Mouse (Mus musculus) midbrain, embryonic 15.5 days (tissue): Measurements from ENCODE around the gene Bnc2. TPM values are rescaled to one million over a fixed set of nuclear protein-coding genes. Genes with fewer than 3 reads are reported as not detected.

Experiments
- ATAC-seq: fragments of 200-750 bp; cut with Nextera tagmentation; replicated peaks from 2 replicates; pipeline ENCODE4 v1.8.0; 2017; ENCODE audit warnings: moderate TSS enrichment
- H3K27ac ChIP-seq: fragments of 300-500 bp; sonication (generic); 2 replicates; pipeline ENCODE4 v1.5.1; 2015; ENCODE audit warnings: mild to moderate bottlenecking, inconsistent platforms
- H3K27me3 ChIP-seq: fragments of 300-500 bp; sonication (generic); replicated peaks from 2 replicates; pipeline ENCODE4 v1.6.1; 2015; ENCODE audit warnings: inconsistent platforms
- H3K36me3 ChIP-seq: fragments of 300-500 bp; sonication (generic); replicated peaks from 2 replicates; pipeline ENCODE4 v1.6.1; 2015; ENCODE audit warnings: inconsistent platforms
- H3K4me1 ChIP-seq: fragments of 300-500 bp; sonication (generic); 2 replicates; pipeline ENCODE4 v1.6.1; 2015; ENCODE audit warnings: inconsistent platforms
- H3K4me2 ChIP-seq: fragments of 300-500 bp; sonication (generic); 2 replicates; pipeline ENCODE4 v1.6.1; 2015; ENCODE audit warnings: inconsistent platforms, mild to moderate bottlenecking, moderate library complexity
- H3K4me3 ChIP-seq: fragments of 300-500 bp; sonication (generic); 2 replicates; pipeline ENCODE4 v1.5.1; 2015; ENCODE audit warnings: mild to moderate bottlenecking, inconsistent platforms
- H3K9ac ChIP-seq: fragments of 300-500 bp; sonication (generic); 2 replicates; pipeline ENCODE4 v1.6.1; 2015; ENCODE audit warnings: mild to moderate bottlenecking, inconsistent platforms
- H3K9me3 ChIP-seq: fragments of 300-500 bp; sonication (generic); 2 replicates; pipeline ENCODE4 v1.6.1; 2016; ENCODE audit warnings: inconsistent platforms
- WGBS: fragments of 180-500 bp; shearing (Covaris S2); methylation state at CpG from one replicate; pipeline ENCODE4 v1.1.7; 2015; ENCODE audit warnings: mixed read lengths; 5-methylcytosine and 5-hydroxymethylcytosine counted together
- polyA plus RNA-seq: library from polyadenylated mRNA; unstranded; fragments of >200 nt; fragmentation: Nextera tagmentation; extraction: Ambion mirVana; gene quantifications from 2 replicates; pipeline ENCODE4 v1.2.1, GENCODE M21; 2015

Gene Bnc2
- polyA plus RNA-seq, 1 experiment from 2014 or later: 35.7 TPM

- H3K4me3 ChIP-seq: no peak overlapping the region
- 18% methylated on average over 2 of the region's 2 CpGs for WGBS
- ATAC-seq: no peak
- H3K9ac ChIP-seq: no peak overlapping the region
- no peaks in the 10 kb centered on the region for H3K27me3 ChIP-seq
- no peaks in the 10 kb centered on the region for H3K36me3 ChIP-seq
- peaks cover 23% of the 10 kb centered on the region for H3K4me1 ChIP-seq
- H3K4me2 ChIP-seq: no peak overlapping the region
- H3K27ac ChIP-seq: no peak overlapping the region
- H3K9me3 ChIP-seq: no peaks in the 10 kb centered on the region
These were observed 146.7 kb downstream of the Bnc2 start for GRCm38 (mm10) chr4:84528358-84528757.

GRCm38 (mm10) chr4:84527066-84527933, 147.8 kb downstream of the Bnc2 start:
- Histone ChIP-seq H3K9me3 (no peaks in the 10 kb centered on the region), H3K36me3 (no peaks in the 10 kb centered on the region), H3K27ac (no peak overlapping the region), H3K4me1 (peaks cover 28% of the 10 kb centered on the region), H3K4me2 (no peak overlapping the region), H3K27me3 (no peaks in the 10 kb centered on the region), H3K4me3 (no peak overlapping the region), H3K9ac (no peak overlapping the region)
- ATAC-seq: no peak
- WGBS: 10% methylated on average over 15 of the region's 15 CpGs

- 0 out of 2 replicates have a peak, but pooled peaks have one; percentile 22 for ATAC-seq
These were observed 151.3 kb downstream of the Bnc2 start for GRCm38 (mm10) chr4:84523651-84524221.

GRCm38 (mm10) chr4:84523211-84523610, 151.9 kb downstream of the Bnc2 start:
- Histone ChIP-seq H3K27me3 (no peaks in the 10 kb centered on the region), H3K4me2 (no peak overlapping the region), H3K36me3 (no peaks in the 10 kb centered on the region), H3K4me1 (peaks cover 19% of the 10 kb centered on the region), H3K9ac (no peak overlapping the region), H3K27ac (no peak overlapping the region), H3K4me3 (no peak overlapping the region), H3K9me3 (no peaks in the 10 kb centered on the region)
- WGBS: 12% methylated on average over 5 of the region's 5 CpGs
- 0 out of 2 replicates have a peak, but pooled peaks have one; percentile 48 for ATAC-seq

More at GRCm38 (mm10) chr4:84523651-84524221, 151.3 kb downstream of the Bnc2 start:
- Histone ChIP-seq H3K27ac (no peak overlapping the region), H3K27me3 (no peaks in the 10 kb centered on the region), H3K4me3 (no peak overlapping the region), H3K4me1 (peaks cover 23% of the 10 kb centered on the region), H3K9me3 (no peaks in the 10 kb centered on the region), H3K9ac (no peak overlapping the region), H3K36me3 (no peaks in the 10 kb centered on the region), H3K4me2 (no peak overlapping the region)
- WGBS: 41% methylated on average over 4 of the region's 4 CpGs

- H3K27ac ChIP-seq: no peak overlapping the region
- H3K9me3 ChIP-seq: no peaks in the 10 kb centered on the region
- no peak overlapping the region for H3K9ac ChIP-seq
- peaks cover 10% of the 10 kb centered on the region for H3K4me1 ChIP-seq
- no peak for ATAC-seq
- H3K4me3 ChIP-seq: no peak overlapping the region
- no peaks in the 10 kb centered on the region for H3K36me3 ChIP-seq
- whole genome bisulfite sequencing: 80% methylated on average over 5 of the region's 5 CpGs
- no peak overlapping the region for H3K4me2 ChIP-seq
- H3K27me3 ChIP-seq: no peaks in the 10 kb centered on the region
These were observed 153.5 kb downstream of the Bnc2 start for GRCm38 (mm10) chr4:84521562-84521961.

- Histone ChIP-seq H3K27me3 (no peaks in the 10 kb centered on the region), H3K4me3 (no peak overlapping the region), H3K9ac (no peak overlapping the region), H3K36me3 (no peaks in the 10 kb centered on the region), H3K9me3 (no peaks in the 10 kb centered on the region), H3K4me1 (no peaks in the 10 kb centered on the region), H3K4me2 (no peak overlapping the region), H3K27ac (no peak overlapping the region)
- WGBS: 89% methylated on average over 1 of the region's 1 CpGs
- ATAC-seq: no peak
These were observed 164.6 kb downstream of the Bnc2 start for GRCm38 (mm10) chr4:84510466-84510865.

GRCm38 (mm10) chr4:84507551-84507950, 167.5 kb downstream of the Bnc2 start:
- no peaks in the 10 kb centered on the region for H3K9me3 ChIP-seq
- 98% methylated on average over 3 of the region's 3 CpGs for WGBS
- H3K27me3 ChIP-seq: no peaks in the 10 kb centered on the region
- no peak for ATAC-seq
- no peak overlapping the region for H3K4me2 ChIP-seq
- H3K4me1 ChIP-seq: no peaks in the 10 kb centered on the region; the same call in 1 of the 2 replicates
- H3K27ac ChIP-seq: no peak overlapping the region
- H3K36me3 ChIP-seq: no peaks in the 10 kb centered on the region
- H3K9ac ChIP-seq: no peak overlapping the region
- H3K4me3 ChIP-seq: no peak overlapping the region

GRCm38 (mm10) chr4:84502581-84503269, 172.3 kb downstream of the Bnc2 start:
- WGBS: 80% methylated on average over 8 of the region's 8 CpGs
- Histone ChIP-seq H3K9me3 (no peaks in the 10 kb centered on the region), H3K4me1 (no peaks in the 10 kb centered on the region; the same call in 1 of the 2 replicates), H3K9ac (no peak overlapping the region), H3K4me2 (no peak overlapping the region), H3K27ac (no peak overlapping the region), H3K27me3 (no peaks in the 10 kb centered on the region), H3K4me3 (no peak overlapping the region), H3K36me3 (no peaks in the 10 kb centered on the region)
- no peak for ATAC-seq

- no peaks in the 10 kb centered on the region for H3K36me3 ChIP-seq
- no peak overlapping the region for H3K9ac ChIP-seq
- no peak for ATAC-seq
- no peaks in the 10 kb centered on the region for H3K27me3 ChIP-seq
- H3K9me3 ChIP-seq: no peaks in the 10 kb centered on the region
- H3K27ac ChIP-seq: no peak overlapping the region
- H3K4me2 ChIP-seq: no peak overlapping the region
- WGBS: 62% methylated on average over 4 of the region's 4 CpGs
- no peak overlapping the region for H3K4me3 ChIP-seq
- no peaks in the 10 kb centered on the region; the same call in 1 of the 2 replicates for H3K4me1 ChIP-seq
These were observed 174.2 kb downstream of the Bnc2 start for GRCm38 (mm10) chr4:84500796-84501349.

- Histone ChIP-seq H3K36me3 (no peaks in the 10 kb centered on the region), H3K4me2 (no peak overlapping the region), H3K4me3 (no peak overlapping the region), H3K27ac (no peak overlapping the region), H3K9ac (no peak overlapping the region), H3K27me3 (no peaks in the 10 kb centered on the region), H3K9me3 (no peaks in the 10 kb centered on the region), H3K4me1 (no peaks in the 10 kb centered on the region; the same call in 1 of the 2 replicates)
- no peak for ATAC-seq
- WGBS: 69% methylated on average over 9 of the region's 9 CpGs
These were observed 174.8 kb downstream of the Bnc2 start for GRCm38 (mm10) chr4:84500259-84500658.

- ATAC-seq: no peak
- no peak overlapping the region for H3K4me3 ChIP-seq
- H3K9ac ChIP-seq: no peak overlapping the region
- H3K36me3 ChIP-seq: no peaks in the 10 kb centered on the region
- H3K9me3 ChIP-seq: no peaks in the 10 kb centered on the region
- H3K27me3 ChIP-seq: no peaks in the 10 kb centered on the region
- H3K27ac ChIP-seq: no peak overlapping the region
- H3K4me1 ChIP-seq: no peaks in the 10 kb centered on the region; the same call in 1 of the 2 replicates
- WGBS: 97% methylated on average over 6 of the region's 6 CpGs
- H3K4me2 ChIP-seq: no peak overlapping the region
These were observed 176.6 kb downstream of the Bnc2 start for GRCm38 (mm10) chr4:84498469-84498868.

GRCm38 (mm10) chr4:84488323-84488722, 186.8 kb downstream of the Bnc2 start:
- WGBS: 57% methylated on average over 5 of the region's 5 CpGs

More at GRCm38 (mm10) chr4:84488323-84488722, 186.8 kb downstream of the Bnc2 start:
- no peak for ATAC-seq
- Histone ChIP-seq H3K27ac (no peak overlapping the region), H3K36me3 (no peaks in the 10 kb centered on the region), H3K4me2 (no peak overlapping the region), H3K9me3 (no peaks in the 10 kb centered on the region), H3K27me3 (no peaks in the 10 kb centered on the region), H3K4me1 (no peaks in the 10 kb centered on the region), H3K9ac (no peak overlapping the region), H3K4me3 (no peak overlapping the region)
